Mouse (Mus musculus): ENCODE data around the gene Sept3.

DNA sequence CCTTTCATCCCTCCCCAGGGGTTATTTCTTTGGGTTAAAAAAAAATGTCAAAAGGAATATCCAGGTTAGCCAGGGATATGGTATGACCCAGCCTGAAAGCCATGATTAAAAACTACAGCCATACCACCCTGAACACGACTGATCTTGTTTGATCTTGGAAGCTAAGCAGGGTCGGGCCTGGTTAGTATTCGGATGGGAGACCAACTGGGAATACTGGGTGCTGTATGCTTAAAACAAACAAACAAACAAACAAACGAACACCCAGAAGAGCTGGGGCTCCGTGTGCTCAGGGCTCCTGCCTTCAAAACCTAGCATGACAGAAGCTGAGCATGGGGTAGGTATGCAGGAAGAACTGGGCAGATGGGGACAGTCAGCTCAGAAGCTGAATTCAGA lies 67.8 kb downstream of the Sept3 start:
- TF ChIP-seq EP300 (optimal IDR thresholded peaks at IDR 0.05) (no peak), CTCF (IDR thresholded peaks at IDR 0.05; ENCODE audit: low read depth) (no peak)

All from stomach, postnatal 0 days (tissue).